ENCODE assay signal across 8 mouse cellular contexts in the genomic region with DNA sequence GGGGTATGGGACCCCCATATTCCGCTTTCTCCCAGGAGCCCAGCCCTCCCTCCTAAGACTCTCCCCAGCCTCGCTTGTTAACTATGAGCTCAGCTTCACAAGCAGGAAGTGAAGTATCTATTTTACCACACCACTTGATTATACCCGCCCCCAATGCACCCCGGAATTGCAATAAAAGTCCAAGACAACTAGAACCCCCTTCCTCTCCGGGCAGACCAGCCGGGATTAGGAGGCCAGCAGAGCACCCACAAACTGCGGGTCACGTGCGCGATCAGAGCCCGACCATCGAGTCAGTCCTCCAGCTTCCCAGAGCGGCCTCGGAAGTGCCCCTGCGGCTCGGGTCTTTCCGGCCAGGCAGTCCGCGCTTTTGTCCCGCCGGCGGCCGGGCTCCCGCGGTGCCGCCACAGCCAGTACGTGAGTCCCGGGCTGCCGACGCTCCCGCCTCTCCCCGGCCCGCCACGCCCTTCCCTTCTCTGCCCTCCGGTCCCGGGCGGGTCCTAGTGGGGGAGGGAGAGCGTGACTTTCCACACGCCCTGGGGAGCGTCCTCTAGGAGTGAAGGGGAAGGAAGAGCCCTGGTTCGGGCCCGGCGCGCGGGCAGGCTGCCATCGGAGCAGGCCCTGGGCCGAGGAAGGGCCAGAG. TPM values are rescaled to one million over a fixed set of nuclear protein-coding genes. Genes with fewer than 3 reads are reported as not detected.
DNase-seq lines count a peak whose midpoint lies in the region; ATAC-seq lines count a peak whose summit lies in the region.

A gene (plus strand): TSS at position 164 of the 640 bp plus-strand sequence.

- H3K36me3 ChIP-seq in heart, embryonic 14.5 days (ENCODE audit: control insufficient read depth, insufficient read depth, low read length), result peaks cover 15% of the 10 kb centered on the region
- peaks cover 8% of the 10 kb centered on the region; the same call in 1 of the 2 replicates for H3K36me3 ChIP-seq in liver, embryonic 13.5 days
- no peaks in the 10 kb centered on the region for H3K36me3 ChIP-seq in stomach, embryonic 16.5 days (ENCODE audit: control insufficient read depth, insufficient read depth, low read length)

- no peaks in the 10 kb centered on the region for H3K9me3 ChIP-seq in heart, embryonic 14.5 days (ENCODE audit: control insufficient read depth, low read length)
- no peaks in the 10 kb centered on the region for H3K9me3 ChIP-seq in liver, embryonic 13.5 days (replicated peaks)
- H3K9me3 ChIP-seq in stomach, embryonic 16.5 days (replicated peaks; ENCODE audit: control insufficient read depth, low read length), result no peaks in the 10 kb centered on the region

- peak within 1 kb of the TSS; percentile 84 to 98 for H3K4me3 ChIP-seq in heart, embryonic 14.5 days (ENCODE audit: control insufficient read depth in 1 of 2, insufficient read depth in 1 of 2, low read depth in 1 of 2, low read length in 2 of 2)
- H3K4me3 ChIP-seq in liver, embryonic 13.5 days (replicated peaks), result peak within 1 kb of the TSS; percentile 82
- H3K4me3 ChIP-seq in stomach, embryonic 16.5 days (replicated peaks; ENCODE audit: low read length), result peak within 1 kb of the TSS; percentile 85

- peak; percentile 91 for ATAC-seq in erythroid progenitor cell, adult 5-6 weeks (replicated peaks; ENCODE audit: low FRiP score, poor library complexity, severe bottlenecking)
- peak; percentile 89 for ATAC-seq in heart, embryonic 14.5 days (ENCODE audit: insufficient number of reproducible peaks, insufficient read depth, low FRiP score, low read depth)
- peak; percentile 93 for ATAC-seq in liver, embryonic 13.5 days (ENCODE audit: low read depth)
- peak; percentile 90 for ATAC-seq in stomach, embryonic 16.5 days (ENCODE audit: insufficient read depth, low FRiP score)

- peaks cover 2 to 15% of the 10 kb centered on the region in 2 experiments; a peak in 3 of 4 replicates for H3K4me1 ChIP-seq in heart, embryonic 14.5 days (ENCODE audit: control insufficient read depth in 2 of 2, insufficient read depth in 2 of 2, low read length in 2 of 2)
- H3K4me1 ChIP-seq in liver, embryonic 13.5 days (replicated peaks), result peaks cover 53% of the 10 kb centered on the region
- H3K4me1 ChIP-seq in stomach, embryonic 16.5 days (ENCODE audit: control insufficient read depth, insufficient read depth, low read length), result peaks cover 13% of the 10 kb centered on the region

- peak within 1 kb of the TSS; percentile 99 to 100 for H3K27ac ChIP-seq in heart, embryonic 14.5 days (replicated peaks in 1 of 2; ENCODE audit: control insufficient read depth in 1 of 2, insufficient read depth in 1 of 2, low read depth in 2 of 2, low read length in 2 of 2)
- H3K27ac ChIP-seq in liver, embryonic 13.5 days, result peak within 1 kb of the TSS; percentile 98
- peak within 1 kb of the TSS; percentile 99 for H3K27ac ChIP-seq in stomach, embryonic 16.5 days (ENCODE audit: low read length)

- H3K27me3 ChIP-seq in heart, embryonic 14.5 days (ENCODE audit: control insufficient read depth, insufficient read depth, low read length), result no peaks in the 10 kb centered on the region
- no peaks in the 10 kb centered on the region for H3K27me3 ChIP-seq in liver, embryonic 13.5 days
- no peaks in the 10 kb centered on the region for H3K27me3 ChIP-seq in stomach, embryonic 16.5 days (ENCODE audit: control insufficient read depth, insufficient read depth, low read length)

- WGBS in heart, embryonic 14.5 days, result under 1% methylated on average over 47 of the region's 47 CpGs
- WGBS in liver, embryonic 13.5 days (ENCODE audit: insufficient replicate concordance), result under 1% methylated on average over 45 of the region's 47 CpGs
- under 1% methylated on average over 41 of the region's 47 CpGs for WGBS in stomach, embryonic 16.5 days

- H3K9ac ChIP-seq in heart, embryonic 14.5 days (ENCODE audit: low read length), result peak within 1 kb of the TSS; percentile 98
- peak within 1 kb of the TSS; percentile 92 for H3K9ac ChIP-seq in liver, embryonic 13.5 days
- H3K9ac ChIP-seq in stomach, embryonic 16.5 days (ENCODE audit: low read length), result peak within 1 kb of the TSS; percentile 98

- peak within 1 kb of the TSS; percentile 93 for H3K4me2 ChIP-seq in heart, embryonic 14.5 days (ENCODE audit: low read length)
- peak within 1 kb of the TSS; percentile 94 for H3K4me2 ChIP-seq in liver, embryonic 13.5 days
- H3K4me2 ChIP-seq in stomach, embryonic 16.5 days (ENCODE audit: low read depth, low read length), result peak within 1 kb of the TSS; percentile 84

- peak; percentile 93 for DNase-seq in CD4-positive helper T cell, adult 2 months (ENCODE audit: low read depth, low spot score)
- peak; percentile 74 for DNase-seq in brain, embryonic 18.5 days (ENCODE audit: low read depth, low spot score)
- DNase-seq in kidney, postnatal 14 days, result peak; percentile 96
- peak; percentile 92 for DNase-seq in liver, embryonic 13.5 days
- DNase-seq in neural tube, embryonic 10.5 days (ENCODE audit: extremely low spot score, low spot score), result peak; percentile 95

RNA-seq across cellular contexts. Expression of the gene that starts here (rescaled TPM):
- 55.9 and 72.1 TPM in 2 replicates for total RNA-seq in erythroid progenitor cell, adult 5-6 weeks (2015; ENCODE audit: low replicate concordance)
- total RNA-seq in erythroid progenitor cell, adult 5-6 weeks (2017; ENCODE audit: low replicate concordance), result 35.6 and 36.3 TPM in 2 replicates
- polyA plus RNA-seq in heart, embryonic 14.5 days (2014; fragmentation: Nextera tagmentation; extraction: Ambion mirVana), result 30.3 and 32.2 TPM in 2 replicates
- polyA plus RNA-seq in liver, embryonic 13.5 days (2015; fragmentation: Nextera tagmentation; extraction: Ambion mirVana), result 10.7 and 14.2 TPM in 2 replicates
- polyA plus RNA-seq in stomach, embryonic 16.5 days (2015; fragmentation: Nextera tagmentation; extraction: Ambion mirVana), result 30.3 and 32.9 TPM in 2 replicates

Comparison
In these comparisons a context has a peak if more than half of its experiments do, and no peak if none do; other contexts are left out.
1. Peak in every context shown above with its lines: DNase-seq, ATAC-seq, H3K4me3 ChIP-seq and H3K27ac ChIP-seq.